ENCODE assay signal across 9 mouse cellular contexts in genomic region chr7:112954351-112955102, GRCm38 (mm10). TPM values are rescaled to one million over a fixed set of nuclear protein-coding genes. Genes with fewer than 3 reads are reported as not detected.
DNase-seq lines count a peak whose midpoint lies in the region; ATAC-seq and TF ChIP-seq lines count a peak whose summit lies in the region.
"Had no signal": no experiment of that assay in that cellular context is flagged by ENCODE, and none has a peak within 500 bp of the region (broad histone marks: within the 10 kb centered on the region; RNA-seq: fewer than 3 reads in every experiment).

No protein-coding gene starts in this region.

- 0 out of 2 replicates have a peak, but pooled peaks have one; percentile 19 for ATAC-seq in hindbrain, embryonic 14.5 days (ENCODE audit: low FRiP score)
- no peak for ATAC-seq in liver, embryonic 15.5 days (ENCODE audit: insufficient read depth)

- H3K4me3 ChIP-seq in kidney, adult 2 months (ENCODE audit: insufficient read depth, low read depth, low read length), result peak overlapping the region; percentile 60
- H3K4me3 ChIP-seq in forebrain, embryonic 10.5 days, result peak overlapping the region; percentile 53
- peak overlapping the region; percentile 42 for H3K4me3 ChIP-seq in hindbrain, embryonic 14.5 days (replicated peaks; ENCODE audit: low read length)
- H3K4me3 ChIP-seq in liver, embryonic 15.5 days (replicated peaks), result peak overlapping the region; percentile 37
- H3K4me3 ChIP-seq in olfactory bulb, adult 2 months (ENCODE audit: insufficient read depth, low read depth, low read length), result peak overlapping the region; percentile 22

- peak; percentile 34 for DNase-seq in kidney, adult 2 months
- no peak for DNase-seq in kidney, adult 9 months
- peak; percentile 56 for DNase-seq in adrenal gland, postnatal 10 days
- DNase-seq in forebrain, embryonic 10.5 days (ENCODE audit: extremely low spot score, low spot score), result peak; percentile 23
- peak; percentile 36 for DNase-seq in hindbrain, embryonic 14.5 days (ENCODE audit: low spot score)
- DNase-seq in spleen, postnatal 36 days (ENCODE audit: low spot score in 2 of 2), result no peak

- H3K9ac ChIP-seq in hindbrain, embryonic 14.5 days, result peak overlapping the region; percentile 59
- no peak overlapping the region for H3K9ac ChIP-seq in liver, embryonic 15.5 days

- no peak for TF ChIP-seq CTCF in kidney, adult 2 months (conservative IDR thresholded peaks at IDR 0.05; ENCODE audit: insufficient read depth, insufficient read length, low read depth, low read length)
- TF ChIP-seq CTCF in olfactory bulb, adult 2 months (IDR thresholded peaks at IDR 0.05; ENCODE audit: insufficient read depth, low read depth, low read length), result no peak

- H3K9me3 ChIP-seq in forebrain, embryonic 10.5 days, result no peaks in the 10 kb centered on the region; the same call in 1 of the 2 replicates
- H3K9me3 ChIP-seq in hindbrain, embryonic 14.5 days (ENCODE audit: control insufficient read depth, low read length), result no peaks in the 10 kb centered on the region
- H3K9me3 ChIP-seq in liver, embryonic 15.5 days (replicated peaks), result no peaks in the 10 kb centered on the region

- TF ChIP-seq POLR2A in kidney, adult 2 months (IDR thresholded peaks at IDR 0.05; ENCODE audit: low read depth, low read length), result no peak
- TF ChIP-seq POLR2A in olfactory bulb, adult 2 months (IDR thresholded peaks at IDR 0.05; ENCODE audit: insufficient read depth, low read depth, low read length), result no peak

- WGBS in kidney, adult 2 months, result 1% methylated on average over 82 of the region's 82 CpGs
- WGBS in forebrain, embryonic 10.5 days, result under 1% methylated on average over 82 of the region's 82 CpGs
- WGBS in hindbrain, embryonic 14.5 days, result under 1% methylated on average over 81 of the region's 82 CpGs
- 2% methylated on average over 82 of the region's 82 CpGs for WGBS in liver, embryonic 15.5 days (ENCODE audit: insufficient replicate concordance)
- under 1% methylated on average over 82 of the region's 82 CpGs for WGBS in olfactory bulb, adult 2 months

- 0 out of 2 replicates have a peak overlapping the region, but pooled peaks have one; percentile 6 for H3K27ac ChIP-seq in kidney, adult 2 months (ENCODE audit: insufficient read depth, low read depth, low read length)
- peak overlapping the region; percentile 40; the same call in 1 of the 2 replicates for H3K27ac ChIP-seq in forebrain, embryonic 10.5 days
- no peak overlapping the region for H3K27ac ChIP-seq in hindbrain, embryonic 14.5 days
- H3K27ac ChIP-seq in liver, embryonic 15.5 days (replicated peaks), result no peak overlapping the region
- no peak overlapping the region for H3K27ac ChIP-seq in olfactory bulb, adult 2 months (ENCODE audit: insufficient read depth, low read depth, low read length)

- H3K4me1 ChIP-seq in kidney, adult 2 months (ENCODE audit: control insufficient read depth, insufficient read depth, low read length), result peaks cover 3% of the 10 kb centered on the region; the same call in 1 of the 2 replicates
- peaks cover 44% of the 10 kb centered on the region for H3K4me1 ChIP-seq in forebrain, embryonic 10.5 days
- H3K4me1 ChIP-seq in hindbrain, embryonic 14.5 days (replicated peaks; ENCODE audit: control insufficient read depth, insufficient read depth, low read length), result peaks cover 13% of the 10 kb centered on the region
- peaks cover 11% of the 10 kb centered on the region; the same call in 1 of the 2 replicates for H3K4me1 ChIP-seq in liver, embryonic 15.5 days (replicated peaks)
- H3K4me1 ChIP-seq in olfactory bulb, adult 2 months (ENCODE audit: control insufficient read depth, insufficient read depth, low read length), result peaks cover 20% of the 10 kb centered on the region

- H3K4me2 ChIP-seq in hindbrain, embryonic 14.5 days (replicated peaks), result peak overlapping the region; percentile 84
- H3K4me2 ChIP-seq in liver, embryonic 15.5 days, result peak overlapping the region; percentile 58

- H3K27me3 ChIP-seq in kidney, adult 2 months (replicated peaks; ENCODE audit: control insufficient read depth, insufficient read depth, low read length), result no peaks in the 10 kb centered on the region
- peaks cover 68% of the 10 kb centered on the region for H3K27me3 ChIP-seq in forebrain, embryonic 10.5 days (ENCODE audit: poor library complexity, severe bottlenecking)
- peaks cover 49% of the 10 kb centered on the region for H3K27me3 ChIP-seq in hindbrain, embryonic 14.5 days (ENCODE audit: control insufficient read depth, insufficient read depth, low read length)
- peaks cover 53% of the 10 kb centered on the region for H3K27me3 ChIP-seq in liver, embryonic 15.5 days

- no peaks in the 10 kb centered on the region for H3K36me3 ChIP-seq in kidney, adult 2 months (ENCODE audit: control insufficient read depth, insufficient read depth, low read length)
- no peaks in the 10 kb centered on the region for H3K36me3 ChIP-seq in forebrain, embryonic 10.5 days (replicated peaks)
- H3K36me3 ChIP-seq in hindbrain, embryonic 14.5 days (replicated peaks; ENCODE audit: control insufficient read depth, insufficient read depth), result no peaks in the 10 kb centered on the region
- no peaks in the 10 kb centered on the region for H3K36me3 ChIP-seq in liver, embryonic 15.5 days (replicated peaks)

RNA-seq across cellular contexts. Expression of gene Rassf10, which starts 0.8 kb away (rescaled TPM):
- 1.7 and 2.1 TPM in 2 replicates for polyA plus RNA-seq in kidney, adult 2 months (2012; rRNA removed)
- 1 to 10 TPM; 2.6 to 6.1 TPM for total RNA-seq in adrenal gland, postnatal 10 days (2021)
- polyA plus RNA-seq in forebrain, embryonic 10.5 days (2016; fragmentation: Nextera tagmentation; extraction: Ambion mirVana), result 0.53 and 0.86 TPM in 2 replicates
- 2.6 and 3.1 TPM in 2 replicates for polyA plus RNA-seq in hindbrain, embryonic 14.5 days (2014; fragmentation: Nextera tagmentation; extraction: Ambion mirVana)
- polyA plus RNA-seq in liver, embryonic 15.5 days (2015; fragmentation: Nextera tagmentation; extraction: Ambion mirVana), result 0.02 and 0.05 TPM in 2 replicates
- not detected in 2 replicates for polyA plus RNA-seq in olfactory bulb, adult 2 months (2012; ENCODE audit: insufficient read depth, insufficient read length, low replicate concordance, missing spikeins)
- total RNA-seq: MEL had no signal

Comparison
In these comparisons a context has a peak if more than half of its experiments do, and no peak if none do; other contexts are left out.
1. DNase-seq: peak in kidney, adult 2 months (single experiment), adrenal gland, postnatal 10 days (single experiment), forebrain, embryonic 10.5 days (single experiment) and hindbrain, embryonic 14.5 days (single experiment); none in kidney, adult 9 months (single experiment) and spleen, postnatal 36 days (0 of 2).
2. H3K27ac ChIP-seq: peak in kidney, adult 2 months (single experiment) and forebrain, embryonic 10.5 days (single experiment); none in hindbrain, embryonic 14.5 days (single experiment), liver, embryonic 15.5 days (single experiment) and olfactory bulb, adult 2 months (single experiment).
3. Peak in every context shown above with its lines, with median percentiles within 50 percentile points of each other: H3K4me3 ChIP-seq.